Mouse (Mus musculus) layer of hippocampus, postnatal 10 days (tissue): ENCODE data around the gene Kif4. TPM values are rescaled to one million over a fixed set of nuclear protein-coding genes. Genes with fewer than 3 reads are reported as not detected.

Experiments used
- DNase-seq, 2 experiments: peaks; one replicate each; pipeline ENCODE4 v3.0.0; 2021; ENCODE audit warnings: low spot score in 2 of 2
- total RNA-seq, 2 experiments: library from RNA; stranded (reverse); gene quantifications; 2 replicates each; pipeline ENCODE4 v1.2.3; 2021

The Kif4 gene
- total RNA-seq, 2 experiments from 2014 or later, result 3.2 to 3.8 TPM

- peak in 1 of 2 experiments; percentile 29 for DNase-seq
Measured at GRCm38 (mm10) chrX:100729665-100730188, 104.2 kb downstream of the Kif4 start, which contains the start of gene Gdpd2. Gdpd2 (plus strand) TSS chrX:100729873.

- no peak for DNase-seq
Measured at GRCm38 (mm10) chrX:100730266-100730665, 104.7 kb downstream of the Kif4 start.

GRCm38 (mm10) chrX:100734359-100734758, 108.8 kb downstream of the Kif4 start:
- DNase-seq, result no peak

- DNase-seq, result peak; percentile 65 to 75
Measured at GRCm38 (mm10) chrX:100738918-100739317, 113.4 kb downstream of the Kif4 start.

GRCm38 (mm10) chrX:100739443-100739842, 113.9 kb downstream of the Kif4 start:
- peak in 1 of 2 experiments; percentile 22 for DNase-seq

- peak in 1 of 2 experiments; percentile 17 for DNase-seq
Measured at GRCm38 (mm10) chrX:100740785-100741184, 115.2 kb downstream of the Kif4 start.

- DNase-seq, result peak; percentile 80 to 84
Measured at GRCm38 (mm10) chrX:100741940-100742339, 116.4 kb downstream of the Kif4 start.

GRCm38 (mm10) chrX:100765855-100766254, 140.3 kb downstream of the Kif4 start:
- no peak for DNase-seq

- DNase-seq, result peak; percentile 61 to 63
Measured at GRCm38 (mm10) chrX:100767181-100767884, 141.8 kb downstream of the Kif4 start, which contains the start of gene Dlg3. Dlg3 (plus strand) TSS chrX:100767722.

- DNase-seq, result peak; percentile 13 to 32
Measured at GRCm38 (mm10) chrX:100767885-100768626, 142.5 kb downstream of the Kif4 start.

- DNase-seq, result peak; percentile 28 to 35
Measured at GRCm38 (mm10) chrX:100769281-100769680, 143.7 kb downstream of the Kif4 start.

GRCm38 (mm10) chrX:100774341-100774811, 148.8 kb downstream of the Kif4 start:
- peak; percentile 49 to 65 for DNase-seq

- DNase-seq, result no peak
Measured at GRCm38 (mm10) chrX:100775405-100775804, 149.9 kb downstream of the Kif4 start.

GRCm38 (mm10) chrX:100776494-100776893, 151.0 kb downstream of the Kif4 start:
- peak; percentile 55 to 72 for DNase-seq

Other genes starting within 250 kb of the Kif4 start
- not detected for gene Otud6a, start 196.7 kb upstream of the Kif4 start, total RNA-seq
- gene Awat2, start 183.0 kb upstream of the Kif4 start, total RNA-seq, result not detected
- gene Igbp1, start 131.4 kb upstream of the Kif4 start, total RNA-seq, result 10 to 100 TPM; 36.4 to 36.7 TPM
- gene Dgat2l6, start 100.9 kb upstream of the Kif4 start, total RNA-seq, result not detected
- gene Awat1, start 53.5 kb upstream of the Kif4 start, total RNA-seq, result not detected
- under 1 TPM; 0.07 to 0.09 TPM for gene P2ry4, start 30.9 kb upstream of the Kif4 start, total RNA-seq
- not detected for gene Arr3, start 20.2 kb upstream of the Kif4 start, total RNA-seq
- gene Pdzd11, start 831 bp downstream of the Kif4 start, total RNA-seq, result 10 to 100 TPM; 32.0 to 37.0 TPM
- 10 to 100 TPM; 20.0 to 20.9 TPM for gene Gdpd2, start 104.1 kb downstream of the Kif4 start, total RNA-seq
- 100 to 1,000 TPM; 130 to 132 TPM for gene Dlg3, start 142.0 kb downstream of the Kif4 start, total RNA-seq